Mouse (Mus musculus): ENCODE results near the gene Atg14.

Atg14 gene

GRCm38 (mm10) chr14:47508035-47508434 lies 62.4 kb downstream of the Atg14 start:
- no peak for DNase-seq (ENCODE audit: low read depth, low spot score)

GRCm38 (mm10) chr14:47506676-47507075 lies 63.8 kb downstream of the Atg14 start:
- DNase-seq (ENCODE audit: low read depth, low spot score), result no peak

- no peak for DNase-seq (ENCODE audit: low read depth, low spot score)
These were observed 66.4 kb downstream of the Atg14 start for GRCm38 (mm10) chr14:47504036-47504435.

DNA sequence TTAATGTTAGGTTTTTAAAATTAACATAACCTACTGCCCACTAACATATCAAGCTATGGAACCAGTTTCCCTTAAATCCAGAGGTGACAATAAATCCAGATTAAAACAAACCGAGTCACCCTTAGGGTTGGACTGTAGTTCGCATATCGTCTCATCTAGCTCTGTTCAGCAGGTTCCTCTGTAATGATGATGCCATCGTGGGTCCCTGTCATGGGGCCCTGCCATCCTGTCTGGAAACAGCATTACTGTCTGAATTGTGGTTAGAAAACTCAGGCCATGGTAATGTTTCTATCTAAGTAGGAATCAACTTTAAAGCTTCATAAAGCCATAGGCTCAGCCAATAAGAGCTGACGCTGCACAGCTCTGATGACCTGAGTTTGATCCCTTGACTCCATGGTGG lies 71.8 kb downstream of the Atg14 start:
- no peak for DNase-seq (ENCODE audit: low read depth, low spot score)

DNA sequence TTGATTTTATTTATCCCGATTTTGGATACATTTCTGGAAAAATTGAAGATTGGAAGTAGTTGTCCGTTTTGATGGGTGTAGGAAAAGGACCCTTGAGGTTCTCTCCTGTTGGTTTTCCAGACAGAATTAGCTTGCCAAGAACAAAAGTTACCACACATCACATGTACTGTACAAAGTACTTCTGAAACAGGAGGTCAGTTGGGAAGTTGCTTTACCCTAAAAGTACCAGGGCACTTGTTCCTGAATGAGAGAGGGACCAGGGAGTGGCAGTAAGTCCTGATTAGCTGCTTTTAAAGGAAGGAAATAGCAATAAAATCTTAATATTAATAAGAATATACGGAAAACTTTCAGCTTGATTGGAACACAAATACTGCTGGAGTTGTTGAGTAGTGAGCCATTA lies 73.3 kb downstream of the Atg14 start:
- DNase-seq (ENCODE audit: low read depth, low spot score), result no peak

DNA sequence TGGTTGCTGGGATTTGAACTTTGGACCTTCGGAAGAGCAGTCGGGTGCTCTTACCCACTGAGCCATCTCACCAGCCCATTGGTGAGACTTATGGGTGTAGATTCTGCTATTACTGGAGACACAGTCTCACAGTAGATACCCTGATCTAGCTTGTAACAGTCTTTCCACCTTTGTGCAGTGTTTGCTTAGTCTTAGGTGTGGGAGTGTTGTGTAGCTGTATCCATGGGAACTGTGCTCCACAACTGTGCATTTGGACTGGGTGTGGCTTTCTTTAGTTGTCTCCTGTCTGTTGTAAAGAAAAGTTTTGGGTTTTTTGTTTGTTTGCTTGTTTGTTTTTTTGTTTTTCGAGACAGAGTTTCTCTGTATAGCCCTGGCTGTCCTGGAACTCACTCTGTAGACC lies 74.5 kb downstream of the Atg14 start:
- no peak for DNase-seq (ENCODE audit: low read depth, low spot score)

DNA sequence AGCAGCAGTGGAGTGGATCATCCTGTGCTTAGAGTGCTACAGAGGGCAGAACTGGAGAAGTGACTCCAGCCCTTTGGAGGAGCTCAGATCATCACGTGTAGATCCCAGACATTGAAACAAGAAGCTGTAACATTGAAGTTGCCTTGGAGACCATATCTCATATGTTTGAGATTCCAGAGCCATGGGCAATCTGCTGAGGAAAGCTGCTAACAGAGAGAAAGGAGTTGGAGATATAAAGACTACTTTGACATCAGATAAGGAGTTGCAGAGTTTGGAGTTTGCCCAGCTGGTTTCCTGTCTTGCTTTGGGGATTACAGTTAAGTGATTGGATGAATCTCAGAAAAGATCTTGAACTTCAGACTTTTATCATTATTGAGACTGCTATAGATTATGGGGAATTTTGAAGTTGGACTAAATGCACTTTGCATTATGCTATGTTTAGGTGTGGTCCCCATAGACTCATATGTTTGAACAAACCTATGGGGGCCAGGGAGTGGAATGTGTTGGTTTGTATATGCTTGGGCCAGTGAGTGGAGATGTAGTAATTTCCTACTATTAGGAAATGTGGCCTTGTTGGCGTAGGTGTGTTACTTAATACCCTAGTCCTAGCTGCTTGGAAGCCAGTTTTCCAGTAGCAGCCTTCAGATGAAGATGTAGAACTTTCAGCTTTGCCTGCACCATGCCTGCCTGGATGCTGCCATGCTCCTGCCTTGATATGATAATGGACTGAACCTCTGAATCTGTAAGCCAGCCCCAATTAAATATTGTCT lies 76.7 kb downstream of the Atg14 start:
- no peak for DNase-seq (ENCODE audit: low read depth, low spot score)

Measured in CD4-positive, CD25-positive, alpha-beta regulatory T cell, adult 2 months (primary cell).